Mouse (Mus musculus) megakaryocyte, embryonic 14.5 days (primary cell): ENCODE data around the gene Chst8.

Experiments
- FLI1 ChIP-seq: IDR thresholded peaks from 2 replicates; pipeline ENCODE4 v1.6.1; 2012; ENCODE audit warnings: low read length, inconsistent platforms, mixed read lengths
- GATA1 ChIP-seq: IDR thresholded peaks from 3 replicates; pipeline ENCODE4 v1.6.1; 2012; ENCODE audit warnings: mixed read lengths, low read length, inconsistent platforms, borderline replicate concordance

DNA sequence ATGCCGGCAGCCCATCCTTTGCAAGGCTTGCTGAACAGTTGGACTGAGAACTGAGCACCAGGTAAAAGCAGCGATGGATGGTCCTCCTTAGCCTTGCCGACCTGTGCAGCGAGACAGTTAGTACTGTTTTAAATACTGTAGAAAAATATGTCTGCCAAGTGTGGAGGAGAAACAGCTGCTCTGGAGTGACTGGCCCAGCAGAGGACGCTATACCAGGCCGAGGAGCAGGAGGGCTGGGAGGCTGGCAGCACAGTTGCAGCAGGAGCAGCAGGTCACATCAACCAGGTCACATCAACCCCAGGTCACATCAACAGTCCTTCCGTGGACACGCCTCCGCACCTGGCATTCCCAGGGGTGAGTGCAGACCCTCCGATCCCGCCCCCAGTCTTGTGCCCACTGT lies 172.7 kb downstream of the Chst8 start:
- TF ChIP-seq FLI1 (no peak), GATA1 (no peak)
